Comparison of ENCODE assay signal across 8 mouse cellular contexts in the genomic region with DNA sequence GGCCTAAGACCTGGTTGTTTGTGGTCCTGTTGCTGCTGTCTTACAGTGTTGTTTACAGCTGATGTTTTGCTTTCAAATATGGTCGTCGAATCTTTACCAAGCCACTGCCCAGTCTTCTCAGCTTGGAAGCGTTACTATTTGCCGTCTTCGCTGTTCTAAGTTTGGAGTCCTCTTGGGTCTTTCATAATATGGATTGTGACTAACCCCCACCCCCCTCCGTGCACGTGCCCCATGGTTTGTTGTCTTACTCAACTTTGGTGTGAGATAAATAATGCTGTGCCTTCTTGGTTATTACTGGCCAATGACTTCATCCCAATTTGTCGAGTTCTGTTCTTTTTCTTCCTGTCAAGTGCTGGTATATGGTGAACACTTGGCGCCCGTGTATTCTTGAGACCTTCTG. TPM values are rescaled to one million over a fixed set of nuclear protein-coding genes. Genes with fewer than 3 reads are reported as not detected.
DNase-seq lines count a peak whose midpoint lies in the region; ATAC-seq and TF ChIP-seq lines count a peak whose summit lies in the region.

No protein-coding gene starts in this region.

- H3K79me2 ChIP-seq in myocyte (ENCODE audit: control insufficient read depth, insufficient read depth), result peaks cover 13% of the 10 kb centered on the region

- H3ac ChIP-seq in myocyte (ENCODE audit: control insufficient read depth, insufficient read length), result no peak overlapping the region

- H3K4me2 ChIP-seq in kidney, embryonic 16.5 days (replicated peaks; ENCODE audit: low read depth, low read length), result peak overlapping the region; percentile 62
- H3K4me2 ChIP-seq in myocyte (ENCODE audit: low read depth), result peak overlapping the region; percentile 97

- 82% methylated on average over 10 of the region's 10 CpGs for WGBS in kidney, embryonic 16.5 days

- no peaks in the 10 kb centered on the region for H3K36me3 ChIP-seq in kidney, embryonic 16.5 days (ENCODE audit: insufficient read depth, low read length)
- H3K36me3 ChIP-seq in myocyte (ENCODE audit: control insufficient read depth, insufficient read depth), result no peaks in the 10 kb centered on the region

- no peak for ATAC-seq in kidney, embryonic 16.5 days (ENCODE audit: low FRiP score, low TSS enrichment)
- no peak for ATAC-seq in megakaryocyte progenitor cell, adult 5-6 weeks (replicated peaks; ENCODE audit: poor library complexity)

- no peaks in the 10 kb centered on the region for H3K27me3 ChIP-seq in kidney, embryonic 16.5 days (ENCODE audit: insufficient read depth, low read length)
- no peaks in the 10 kb centered on the region for H3K27me3 ChIP-seq in myocyte (ENCODE audit: control insufficient read depth, insufficient read depth, insufficient read length)

- DNase-seq in kidney, postnatal 14 days, result no peak
- peak; percentile 23 for DNase-seq in induced T-regulatory cell, adult 2 months (ENCODE audit: low read depth)
- no peak for DNase-seq in left cerebral cortex, adult 11 months (ENCODE audit: low spot score)
- no peak for DNase-seq in cerebellum, postnatal 14 days

- TF ChIP-seq CTCF in cortical plate, adult 2 months (IDR thresholded peaks at IDR 0.05; ENCODE audit: extremely low read depth, insufficient read depth, low read length), result no peak

- peak overlapping the region; percentile 83; the same call in 1 of the 2 replicates for H3K9ac ChIP-seq in kidney, embryonic 16.5 days (replicated peaks; ENCODE audit: low read length)

- H3K4me1 ChIP-seq in kidney, embryonic 16.5 days (ENCODE audit: insufficient read depth, low read length), result 0 out of 2 replicates have a peak, but pooled peaks cover 9% of the 10 kb centered on the region
- H3K4me1 ChIP-seq in cortical plate, adult 2 months (ENCODE audit: control insufficient read depth, insufficient read depth, low read length), result peaks cover 5% of the 10 kb centered on the region; the same call in 1 of the 2 replicates

- no peak overlapping the region for H3K27ac ChIP-seq in kidney, embryonic 16.5 days (ENCODE audit: low read length)
- peak overlapping the region; percentile 82; the same call in 1 of the 2 replicates for H3K27ac ChIP-seq in cortical plate, adult 2 months (ENCODE audit: insufficient read depth, low read length)

- H3K4me3 ChIP-seq in kidney, embryonic 16.5 days (ENCODE audit: low read length), result peak overlapping the region; percentile 69; the same call in 1 of the 2 replicates
- H3K4me3 ChIP-seq in cortical plate, adult 2 months (ENCODE audit: insufficient read depth, low read length), result peak overlapping the region; percentile 52; the same call in 1 of the 2 replicates
- peak overlapping the region; percentile 49 for H3K4me3 ChIP-seq in myocyte

- peaks cover 4% of the 10 kb centered on the region for H3K9me3 ChIP-seq in kidney, embryonic 16.5 days (ENCODE audit: low read length)

- no peak for TF ChIP-seq POLR2A in cortical plate, adult 2 months (IDR thresholded peaks at IDR 0.05; ENCODE audit: extremely low read depth, insufficient read depth, low read length)
- no peak for TF ChIP-seq POLR2A in myocyte (IDR thresholded peaks at IDR 0.05; ENCODE audit: insufficient read length, low read depth)

TF ChIP-seq in myocyte, 11 proteins besides CTCF, POLR2A, EP300 and RAD21:
- TF ChIP-seq USF1 (IDR thresholded peaks at IDR 0.05; ENCODE audit: low read depth) (no peak), TCF12 (IDR thresholded peaks at IDR 0.05; ENCODE audit: insufficient read depth, poor library complexity, severe bottlenecking) (no peak), POLR2AphosphoS2 (IDR thresholded peaks at IDR 0.05; ENCODE audit: insufficient read length, low read depth) (no peak), MAX (IDR thresholded peaks at IDR 0.05; ENCODE audit: low read depth) (no peak), E2F4 (IDR thresholded peaks at IDR 0.05; ENCODE audit: insufficient read depth) (no peak), MYOD1 (IDR thresholded peaks at IDR 0.05; ENCODE audit: control insufficient read depth in 1 of 3, insufficient read length in 2 of 3, low read depth in 2 of 3) (no peak)

RNA-seq across cellular contexts. Expression of gene Fbxl4, which starts 1.1 kb away (rescaled TPM):
- polyA plus RNA-seq in kidney, embryonic 16.5 days (2015; fragmentation: Nextera tagmentation; extraction: Ambion mirVana), result 14.1 and 14.5 TPM in 2 replicates
- 18.0 and 19.9 TPM in 2 replicates for polyA plus RNA-seq in cortical plate, adult 2 months (2012; rRNA removed)
- polyA plus RNA-seq in myocyte (2012; fragmentation: generic; extraction: Trizol), result 5.4 TPM
- 9.7 and 14.8 TPM in 2 replicates for total RNA-seq in megakaryocyte progenitor cell, adult 5-6 weeks (2015)
- total RNA-seq in megakaryocyte progenitor cell, adult 5-6 weeks (2017), result 4.4 and 8.0 TPM in 2 replicates
